Mouse (Mus musculus) 3134 (cell line): Measurements from ENCODE around the gene Pigb.

Experiments used
- DNase-seq: peaks from one replicate; pipeline ENCODE4 v3.0.0-alpha.2; 2011; ENCODE audit warnings: low spot score; ENCODE audit not compliant: insufficient read length; ENCODE audit errors: extremely low read depth

Gene Pigb

GRCm38 (mm10) chr9:72996806-72997205, 43.4 kb downstream of the Pigb start:
- no peak for DNase-seq

- no peak for DNase-seq
Measured at GRCm38 (mm10) chr9:72996167-72996566, 44.0 kb downstream of the Pigb start.

GRCm38 (mm10) chr9:72992576-72992975, 47.6 kb downstream of the Pigb start:
- DNase-seq = no peak

GRCm38 (mm10) chr9:72991420-72991819, 48.8 kb downstream of the Pigb start:
- DNase-seq = no peak

- DNase-seq = no peak
Measured at GRCm38 (mm10) chr9:72988706-72989105, 51.5 kb downstream of the Pigb start.

- DNase-seq = no peak
Measured at GRCm38 (mm10) chr9:72987703-72988102, 52.5 kb downstream of the Pigb start.

GRCm38 (mm10) chr9:72985250-72986220, 54.6 kb downstream of the Pigb start, which contains the start of the genes Ccpg1os and Ccpg1:
Gene Ccpg1os (minus strand): TSS chr9:72985382.
Gene Ccpg1 (plus strand): TSS chr9:72985429.
- peak; percentile 98 for DNase-seq

- no peak for DNase-seq
Measured at GRCm38 (mm10) chr9:72983066-72983465, 57.1 kb downstream of the Pigb start.

- DNase-seq = no peak
Measured at GRCm38 (mm10) chr9:72975242-72975641, 64.9 kb downstream of the Pigb start.

GRCm38 (mm10) chr9:72974734-72975133, 65.4 kb downstream of the Pigb start:
- DNase-seq = no peak

- no peak for DNase-seq
Measured at GRCm38 (mm10) chr9:72972984-72973383, 67.2 kb downstream of the Pigb start.

GRCm38 (mm10) chr9:72972435-72972834, 67.7 kb downstream of the Pigb start:
- no peak for DNase-seq

GRCm38 (mm10) chr9:72969874-72970273, 70.3 kb downstream of the Pigb start:
- DNase-seq = no peak

- peak; percentile 34 for DNase-seq
Measured at GRCm38 (mm10) chr9:72968349-72969061, 71.7 kb downstream of the Pigb start.

- no peak for DNase-seq
Measured at GRCm38 (mm10) chr9:72961959-72962358, 78.2 kb downstream of the Pigb start.

- DNase-seq = no peak
Measured at GRCm38 (mm10) chr9:72961346-72961745, 78.8 kb downstream of the Pigb start.

GRCm38 (mm10) chr9:72958521-72959450, 81.4 kb downstream of the Pigb start, which contains the start of the genes Dyx1c1 and Gm44503:
Gene Dyx1c1 (plus strand): TSS chr9:72958785.
Gene Gm44503 (plus strand): TSS chr9:72958852.
- DNase-seq = no peak
